Mouse (Mus musculus) gastrocnemius, adult 18-20 months (tissue): ENCODE data around the gene Ctsc. TPM values are rescaled to one million over a fixed set of nuclear protein-coding genes. Genes with fewer than 3 reads are reported as not detected.

Experiments
- DNase-seq: peaks from one replicate; pipeline ENCODE4 v3.0.0; 2021; ENCODE audit warnings: low spot score
- total RNA-seq, 2 experiments: library from RNA; stranded (reverse); gene quantifications; 2 replicates each; pipeline ENCODE4 v1.2.3; 2021

Ctsc gene
- total RNA-seq, 2 experiments from 2014 or later: 36.9 to 38.2 TPM

GRCm38 (mm10) chr7:88293907-88294306 is 16.0 kb downstream of the Ctsc start:
- no peak for DNase-seq

GRCm38 (mm10) chr7:88295989-88296388 is 18.1 kb downstream of the Ctsc start:
- DNase-seq: no peak

GRCm38 (mm10) chr7:88296932-88297331 is 19.0 kb downstream of the Ctsc start:
- no peak for DNase-seq

- DNase-seq: no peak
These were observed 27.9 kb downstream of the Ctsc start for GRCm38 (mm10) chr7:88305750-88306149.

DNA sequence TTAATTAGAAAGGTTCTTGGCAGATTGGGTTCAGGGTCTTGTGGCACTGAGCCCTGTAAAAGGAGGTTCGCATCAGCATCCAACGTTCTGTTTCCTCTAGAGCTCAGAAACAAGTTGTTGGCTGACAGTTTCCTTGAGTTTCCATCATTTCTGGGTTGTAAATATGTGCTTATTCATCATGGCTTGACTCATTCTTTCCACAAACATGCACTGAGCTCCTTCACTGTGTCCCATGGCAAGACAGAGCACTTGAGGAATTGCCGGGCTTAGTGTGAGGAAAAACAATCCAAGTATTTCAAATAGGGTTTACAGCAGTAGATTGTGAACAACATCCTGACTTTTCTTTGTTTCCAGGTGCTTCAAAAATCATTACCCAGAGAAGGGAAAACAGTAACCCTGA is 28.8 kb downstream of the Ctsc start:
- no peak for DNase-seq

DNA sequence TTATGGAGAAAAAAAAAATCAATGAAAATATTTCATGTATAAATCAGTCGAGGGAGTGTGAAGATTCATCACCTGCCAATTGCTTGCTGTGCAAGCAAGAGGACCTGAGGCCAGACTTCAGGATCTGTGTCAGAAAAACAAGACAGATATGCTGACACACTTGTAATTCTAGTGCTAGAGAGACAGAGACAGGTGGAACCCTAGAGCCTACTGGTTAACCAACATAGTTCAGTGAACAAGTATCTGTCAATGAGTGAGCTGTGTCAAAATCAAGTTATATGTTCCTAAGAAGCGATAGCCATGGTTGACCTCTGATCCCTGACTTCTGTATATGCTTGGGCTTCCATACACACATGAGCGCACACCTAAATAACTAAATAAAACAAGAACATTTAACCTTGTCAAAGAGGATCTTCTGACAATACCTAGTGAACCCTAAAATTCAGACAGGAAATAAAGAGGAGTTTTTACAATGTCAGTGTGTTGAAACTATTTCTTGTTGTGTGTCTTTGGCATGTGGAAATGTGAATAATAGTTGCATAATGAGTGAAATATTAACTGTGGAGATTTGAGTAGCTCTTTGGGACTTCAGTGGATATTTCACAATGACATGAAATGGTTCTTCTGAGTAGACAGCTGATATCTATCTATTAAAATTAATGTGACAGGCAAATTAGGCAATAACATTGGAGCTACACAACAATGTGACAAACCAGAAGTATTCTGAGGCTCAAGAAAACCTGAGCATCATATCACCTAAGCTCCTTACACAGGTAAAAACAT is 32.7 kb downstream of the Ctsc start:
- peak; percentile 38 for DNase-seq

- DNase-seq: no peak
These were observed 38.5 kb downstream of the Ctsc start for GRCm38 (mm10) chr7:88316408-88316807.

GRCm38 (mm10) chr7:88318474-88318873 is 40.6 kb downstream of the Ctsc start:
- DNase-seq: no peak

GRCm38 (mm10) chr7:88318904-88319303 is 41.0 kb downstream of the Ctsc start:
- DNase-seq: no peak

DNA sequence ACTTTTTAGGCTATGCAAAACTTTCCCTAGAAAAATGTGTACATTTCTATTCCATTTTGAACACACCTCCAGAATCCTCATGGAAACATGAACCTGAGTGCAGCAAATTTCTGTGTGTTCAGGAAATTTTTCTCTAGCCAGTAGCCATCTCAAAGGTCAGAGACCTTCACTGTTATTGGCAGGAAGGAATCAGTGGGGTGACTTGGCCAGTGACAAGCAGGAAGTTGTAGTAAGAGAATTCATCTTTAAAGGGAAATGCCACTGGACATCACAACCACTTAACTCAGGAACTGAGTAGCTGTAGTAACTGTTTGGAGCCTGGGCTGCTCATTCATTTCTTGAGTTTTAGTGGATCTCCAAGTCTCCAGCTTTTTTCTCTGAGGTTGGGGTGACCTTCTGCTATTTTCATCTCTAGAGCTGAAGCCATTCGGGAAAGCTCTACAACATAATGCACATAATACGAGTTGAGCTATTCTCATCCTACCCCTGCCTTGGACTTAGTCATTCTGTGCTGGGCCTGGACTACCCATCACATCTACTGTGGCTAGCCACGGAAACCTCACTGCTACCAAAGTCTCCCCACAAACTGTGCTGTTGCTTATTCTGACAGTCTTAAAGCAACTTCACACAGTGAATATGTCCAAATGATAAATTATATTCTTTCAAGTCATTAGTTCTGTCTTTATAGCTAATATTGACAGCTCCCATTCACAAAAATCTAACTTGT is 41.7 kb downstream of the Ctsc start:
- DNase-seq: no peak

DNA sequence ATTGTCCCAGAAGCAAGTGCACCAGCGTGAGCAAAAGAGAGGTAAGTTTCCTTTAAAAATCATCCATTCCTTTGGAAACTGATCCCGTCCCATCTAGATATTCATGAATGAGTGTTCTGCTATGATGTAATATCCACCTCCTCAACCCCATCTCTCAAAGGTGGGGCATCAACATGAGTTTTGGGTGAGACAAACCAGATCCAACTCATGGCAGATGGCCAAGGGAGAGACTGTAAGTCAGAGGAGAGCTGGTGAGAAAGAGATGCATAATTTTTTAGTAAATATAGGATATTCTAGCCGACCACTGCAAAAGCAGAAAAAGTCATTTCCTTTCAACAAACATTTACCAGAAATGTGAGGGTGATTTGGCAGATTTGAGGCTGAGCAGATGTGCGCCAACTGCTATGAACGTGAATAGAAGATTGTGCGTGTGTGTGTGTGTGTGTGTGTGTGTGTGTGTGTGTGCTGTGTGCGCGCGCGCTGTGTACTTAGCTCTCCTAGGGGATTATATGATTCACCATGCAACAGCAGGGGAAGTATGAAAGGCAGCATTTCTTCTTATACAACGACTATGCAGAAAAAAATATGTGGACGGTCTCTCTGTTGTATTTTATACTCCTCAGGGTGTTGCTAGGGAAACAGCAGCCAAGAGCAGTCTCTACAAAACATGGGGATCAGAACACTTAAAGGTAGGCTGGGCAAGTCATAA is 42.9 kb downstream of the Ctsc start:
- peak; percentile 9 for DNase-seq

DNA sequence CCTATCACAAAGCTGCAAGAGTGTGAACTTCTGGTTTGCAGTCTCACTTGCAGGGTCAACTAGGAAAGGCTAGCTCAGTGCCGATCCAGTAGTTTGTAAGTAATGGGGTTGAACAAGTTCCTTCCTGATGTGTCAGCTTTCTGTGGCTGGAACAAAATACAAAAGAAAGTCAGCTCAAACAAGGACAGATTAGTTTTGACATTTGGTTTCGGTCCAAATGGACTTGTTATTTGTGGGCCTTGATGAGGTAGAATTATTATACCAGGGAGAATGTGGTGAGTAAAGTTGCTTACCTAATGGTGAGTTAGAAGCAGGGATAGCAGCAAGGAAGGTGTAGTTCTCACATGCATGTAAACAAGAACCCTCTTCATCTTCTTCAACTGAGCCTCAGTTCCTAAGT is 44.5 kb downstream of the Ctsc start:
- no peak for DNase-seq

DNA sequence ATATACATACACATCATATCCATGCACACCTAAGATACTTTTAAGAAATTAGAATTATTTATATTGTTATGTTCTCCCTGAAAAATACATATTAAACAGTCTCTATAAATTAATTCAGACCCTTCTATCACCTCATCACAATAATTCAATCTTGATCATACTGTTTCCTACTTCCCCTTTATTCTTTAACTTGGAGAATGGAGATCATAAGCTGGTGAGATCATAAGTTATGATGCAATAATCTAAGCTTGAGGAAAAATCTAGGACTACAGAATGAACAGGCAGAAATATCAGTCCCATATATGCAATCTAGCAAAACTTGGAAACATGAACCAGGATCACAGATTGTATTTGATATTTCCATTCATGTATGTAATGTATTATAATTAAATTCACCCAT is 49.6 kb downstream of the Ctsc start:
- no peak for DNase-seq

GRCm38 (mm10) chr7:88343828-88344227 is 65.9 kb downstream of the Ctsc start:
- no peak for DNase-seq

GRCm38 (mm10) chr7:88346035-88346434 is 68.2 kb downstream of the Ctsc start:
- DNase-seq: peak; percentile 3

DNA sequence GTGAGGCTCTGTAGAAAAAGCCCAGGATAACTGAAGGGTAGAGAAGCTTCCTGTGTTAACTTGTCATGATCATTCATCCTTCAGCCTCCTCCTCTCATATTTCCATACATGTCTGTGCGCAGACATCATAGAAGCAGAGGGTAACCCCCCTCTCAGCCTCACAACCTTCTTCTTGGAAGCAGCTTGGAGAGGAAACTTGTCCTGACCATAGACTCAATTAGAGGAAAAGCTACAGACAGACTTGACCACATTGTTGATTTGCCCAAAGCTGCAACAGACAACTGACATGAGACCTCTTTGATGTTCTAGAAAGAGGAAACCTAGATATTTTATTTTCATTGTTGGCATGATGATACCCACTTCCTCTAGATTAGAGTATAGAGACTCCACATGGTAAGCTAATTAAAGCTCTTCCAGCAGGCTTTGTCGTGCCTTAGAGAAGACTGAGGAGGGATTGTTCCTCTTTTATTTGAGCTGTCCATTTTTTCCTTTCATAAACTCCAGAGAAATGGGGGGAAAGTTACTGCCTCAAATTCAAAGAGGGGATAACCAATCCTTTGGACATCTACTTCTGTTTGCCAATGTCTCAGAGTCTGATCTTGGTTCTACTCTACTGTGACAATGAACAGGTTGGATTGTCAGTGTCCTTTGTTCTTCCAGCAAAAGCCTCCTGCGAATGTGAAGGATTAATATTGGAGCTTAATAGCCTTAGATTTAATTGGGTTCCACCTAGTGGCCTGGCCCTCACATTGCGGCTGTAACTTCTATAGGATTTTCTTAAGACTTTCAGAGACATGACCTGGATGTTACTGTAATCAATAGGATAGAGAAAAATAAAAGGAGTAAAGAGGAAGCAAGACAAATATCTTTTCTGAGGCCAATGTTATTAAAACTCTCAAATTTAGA is 79.2 kb downstream of the Ctsc start:
- peak; percentile 27 for DNase-seq

DNA sequence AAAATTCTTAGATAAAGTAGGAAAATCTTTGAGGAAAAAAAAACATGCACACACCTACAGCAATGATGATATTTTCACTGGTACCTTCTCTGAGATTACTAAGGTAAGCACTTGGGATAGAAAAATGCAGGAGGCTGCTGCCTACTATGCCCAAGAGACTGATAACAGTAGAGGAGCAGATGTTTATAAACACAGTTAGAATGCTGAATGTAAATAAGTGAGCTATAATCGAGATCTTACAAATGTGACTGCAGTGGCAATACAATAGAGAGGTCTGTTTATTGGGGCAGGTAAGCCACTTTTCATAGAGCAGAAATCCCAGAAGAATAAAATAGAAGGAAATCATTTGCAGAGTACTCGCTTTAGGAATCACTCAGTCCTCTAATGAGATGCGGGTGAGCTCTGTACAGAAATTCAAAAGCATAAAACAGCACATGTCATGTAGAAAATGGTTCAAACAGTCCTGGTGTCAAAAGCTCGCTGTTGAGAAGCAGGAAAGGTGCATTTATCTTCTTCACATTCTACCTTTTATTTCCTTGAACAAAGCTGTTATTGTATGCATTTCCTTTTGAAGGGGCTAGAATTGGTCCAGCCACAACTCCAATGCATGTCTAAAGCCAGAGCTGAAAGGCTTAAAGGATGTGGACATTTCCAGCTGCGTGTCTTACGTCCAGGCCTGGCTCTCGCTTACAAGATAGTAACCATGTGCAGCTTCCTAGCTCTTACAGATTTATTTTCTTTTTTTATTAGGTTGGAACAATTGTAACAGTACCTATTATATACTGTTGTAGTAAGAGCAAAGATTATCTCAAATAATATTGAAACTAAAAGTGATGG is 80.4 kb downstream of the Ctsc start:
- no peak for DNase-seq
